Mouse (Mus musculus): ENCODE data around the gene Gm21985. TPM values are rescaled to one million over a fixed set of nuclear protein-coding genes. Genes with fewer than 3 reads are reported as not detected.
"Not testable (repeated sequence)": the region's sequence is repeated elsewhere in the genome, so short reads cannot be mapped to it uniquely, and the experiment has no call there.

Gene Gm21985
- total RNA-seq, 2 experiments from 2014 or later: 1.8 to 3.2 TPM

- peak; percentile 91 to 94 for DNase-seq (ENCODE audit: low spot score in 2 of 2)
- intact Hi-C loops (cut with DNase I): loop anchor here (10.0 kb wide), 2 partner anchors 73 to 193 kb away; partner anchors contain the start of gene Emc7
Observed at GRCm38 (mm10) chr2:112261748-112262653, 4.1 kb upstream of the Gm21985 start, which contains the start of gene Nop10. TSS of gene Nop10 (plus strand) at chr2:112261926.

GRCm38 (mm10) chr2:112262779-112263295 lies 3.3 kb upstream of the Gm21985 start:
- peak in 1 of 2 experiments; percentile 65 for DNase-seq (ENCODE audit: low spot score in 2 of 2)
- intact Hi-C loops (cut with DNase I): loop anchor here (10.0 kb wide), 2 partner anchors 72 to 192 kb away; partner anchors contain the start of gene Emc7

GRCm38 (mm10) chr2:112264364-112264763 lies 1.8 kb upstream of the Gm21985 start:
- no peak for DNase-seq (ENCODE audit: low spot score in 2 of 2)
- intact Hi-C loops (cut with DNase I): loop anchor here (10.0 kb wide), 2 partner anchors 70 to 190 kb away; partner anchors contain the start of gene Emc7

GRCm38 (mm10) chr2:112265448-112266241 lies 469 bp upstream of the Gm21985 start, which contains the start of gene Slc12a6:
TSS of gene Slc12a6 (plus strand) at chr2:112265825.
- intact Hi-C loops (cut with DNase I): loop anchor here (5.0 to 10.0 kb wide), 3 partner anchors 69 to 189 kb away; partner anchors contain the start of genes Emc4 and Emc7

GRCm38 (mm10) chr2:112266780-112267179 lies 666 bp downstream of the Gm21985 start:
- DNase-seq (ENCODE audit: low spot score in 2 of 2): peak in 1 of 2 experiments; percentile 37
- intact Hi-C loops (cut with DNase I): loop anchor here (5.0 to 10.0 kb wide), 3 partner anchors 68 to 188 kb away; partner anchors contain the start of genes Emc4 and Emc7

More at GRCm38 (mm10) chr2:112265448-112266241, 469 bp upstream of the Gm21985 start, which contains the start of gene Slc12a6:
- peak; percentile 89 to 92 for DNase-seq (ENCODE audit: low spot score in 2 of 2)

- DNase-seq (ENCODE audit: low spot score in 2 of 2): no peak
- intact Hi-C loops (cut with DNase I): loop anchor here (5.0 to 10.0 kb wide), 3 partner anchors 67 to 187 kb away; partner anchors contain the start of genes Emc4 and Emc7
Observed at GRCm38 (mm10) chr2:112267547-112268269, 1.6 kb downstream of the Gm21985 start.

GRCm38 (mm10) chr2:112270011-112270410 lies 3.9 kb downstream of the Gm21985 start:
- intact Hi-C loops (cut with DNase I): no loop called here
- no peak for DNase-seq (ENCODE audit: low spot score in 2 of 2)

- DNase-seq (ENCODE audit: low spot score in 2 of 2): no peak
- intact Hi-C loops (cut with DNase I): no loop called here
Observed at GRCm38 (mm10) chr2:112272909-112273308, 6.8 kb downstream of the Gm21985 start.

- intact Hi-C loops (cut with DNase I): no loop called here
- no peak for DNase-seq (ENCODE audit: low spot score in 2 of 2)
Observed at GRCm38 (mm10) chr2:112273474-112273873, 7.4 kb downstream of the Gm21985 start.

- intact Hi-C loops (cut with DNase I): no loop called here
- DNase-seq (ENCODE audit: low spot score in 2 of 2): no peak
Observed at GRCm38 (mm10) chr2:112276870-112277269, 10.8 kb downstream of the Gm21985 start.

GRCm38 (mm10) chr2:112282846-112283245 lies 16.7 kb downstream of the Gm21985 start:
- intact Hi-C loops (cut with DNase I): no loop called here
- no peak for DNase-seq (ENCODE audit: low spot score in 2 of 2)

GRCm38 (mm10) chr2:112284363-112285030 lies 18.4 kb downstream of the Gm21985 start:
- DNase-seq (ENCODE audit: low spot score in 2 of 2): no peak
- intact Hi-C loops (cut with DNase I): no loop called here

GRCm38 (mm10) chr2:112285031-112285390 lies 18.9 kb downstream of the Gm21985 start:
- DNase-seq (ENCODE audit: low spot score in 2 of 2): no peak
- intact Hi-C loops (cut with DNase I): no loop called here

GRCm38 (mm10) chr2:112286062-112286461 lies 19.9 kb downstream of the Gm21985 start:
- intact Hi-C loops (cut with DNase I); DNase-seq (ENCODE audit: low spot score in 2 of 2): not testable (repeated sequence)

GRCm38 (mm10) chr2:112287059-112287458 lies 20.9 kb downstream of the Gm21985 start:
- DNase-seq (ENCODE audit: low spot score in 2 of 2): no peak
- intact Hi-C loops (cut with DNase I): no loop called here

GRCm38 (mm10) chr2:112289507-112289906 lies 23.4 kb downstream of the Gm21985 start:
- intact Hi-C loops (cut with DNase I): no loop called here
- no peak for DNase-seq (ENCODE audit: low spot score in 2 of 2)

- no peak for DNase-seq (ENCODE audit: low spot score in 2 of 2)
- intact Hi-C loops (cut with DNase I): no loop called here
Observed at GRCm38 (mm10) chr2:112292823-112293222, 26.7 kb downstream of the Gm21985 start.

GRCm38 (mm10) chr2:112296211-112296610 lies 30.1 kb downstream of the Gm21985 start:
- peak; percentile 41 to 63 for DNase-seq (ENCODE audit: low spot score in 2 of 2)
- intact Hi-C loops (cut with DNase I): no loop called here

Measured in left cerebral cortex, postnatal 14 days (tissue).